Mouse (Mus musculus): ENCODE results near the gene Nfkbil1. TPM values are rescaled to one million over a fixed set of nuclear protein-coding genes. Genes with fewer than 3 reads are reported as not detected.

Nfkbil1 gene
- polyA plus RNA-seq, 1 experiment from 2014 or later, result 5.7 TPM

DNA sequence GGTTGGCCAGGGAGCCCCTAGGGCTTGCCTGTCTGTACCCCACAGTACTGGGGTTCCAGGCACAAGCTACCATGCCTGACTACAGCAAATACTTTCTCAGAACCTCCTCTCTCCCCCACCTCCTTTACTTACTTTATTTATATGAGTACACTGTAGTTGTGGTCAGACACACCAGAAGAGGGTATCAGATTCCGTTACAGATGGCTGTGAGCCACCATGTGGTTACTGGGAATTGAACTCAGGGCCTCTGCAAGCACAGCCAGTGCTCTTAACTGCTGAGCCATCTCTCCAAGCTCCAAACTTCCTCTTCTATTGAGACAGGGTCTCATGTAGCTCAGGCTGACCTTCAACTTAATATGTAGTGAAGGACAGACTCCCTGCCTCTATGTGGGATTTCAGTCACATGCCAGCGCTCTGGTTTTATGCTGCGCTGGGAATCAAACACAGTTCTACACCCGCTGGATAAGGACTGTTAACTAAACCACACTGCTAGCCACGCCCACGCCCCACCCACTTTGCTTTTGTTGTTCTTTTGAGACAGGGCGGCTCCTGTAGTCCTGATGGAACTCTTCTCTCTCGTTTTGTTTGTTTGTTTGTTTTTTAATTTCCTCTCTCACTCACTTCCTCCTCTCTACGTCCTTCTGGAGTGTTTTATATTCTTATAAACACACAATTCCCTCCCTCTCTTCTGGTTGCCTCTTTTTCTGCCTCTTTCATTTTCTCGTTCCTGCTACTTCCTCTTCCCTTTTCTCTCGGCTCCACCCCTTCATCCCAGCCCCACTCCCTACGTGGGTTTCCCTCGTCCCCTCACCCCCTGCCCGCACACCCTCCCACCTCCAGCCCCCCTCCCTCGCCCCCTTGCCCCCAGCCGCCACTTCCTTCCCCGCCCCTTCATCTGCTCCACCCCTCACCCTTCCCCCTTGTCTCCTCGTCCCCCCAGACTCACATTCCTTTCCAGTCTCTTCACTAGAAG, 49.7 kb downstream of the Nfkbil1 start:
- H3K4me3 ChIP-seq, result peak overlapping the region; percentile 63
- no peaks in the 10 kb centered on the region for H3K36me3 ChIP-seq
- peak overlapping the region; percentile 85 for H3K4me2 ChIP-seq
- peak overlapping the region; percentile 55 for H3K9ac ChIP-seq
- under 1% methylated on average over 18 of the region's 18 CpGs for WGBS (ENCODE audit: insufficient replicate concordance)
- no peaks in the 10 kb centered on the region for H3K27me3 ChIP-seq (replicated peaks)
- peak overlapping the region; percentile 70 for H3K27ac ChIP-seq
- peaks cover 33% of the 10 kb centered on the region for H3K4me1 ChIP-seq
- H3K9me3 ChIP-seq (replicated peaks), result no peaks in the 10 kb centered on the region
- peak; percentile 54 for ATAC-seq

DNA sequence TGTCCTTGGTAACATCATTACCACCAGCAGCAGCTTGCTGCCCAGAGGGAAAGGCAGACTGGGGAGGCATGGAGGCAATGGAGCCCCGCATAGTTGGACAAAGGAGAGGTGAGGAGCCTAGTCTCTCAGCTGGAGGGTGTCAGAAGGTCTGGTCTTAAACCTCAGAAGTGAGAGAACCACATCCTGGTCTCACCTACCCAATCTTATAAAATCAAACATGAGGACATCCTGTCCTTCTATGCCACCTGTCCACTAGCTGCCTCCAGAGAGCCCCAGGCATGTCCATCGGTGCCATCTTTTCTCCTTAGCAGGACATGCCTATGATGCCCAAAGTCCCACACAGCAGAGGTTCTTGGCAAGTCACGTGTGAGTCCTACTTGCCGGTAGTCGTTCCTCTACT, 55.5 kb downstream of the Nfkbil1 start:
- H3K27me3 ChIP-seq (replicated peaks), result no peaks in the 10 kb centered on the region
- no peak for ATAC-seq
- H3K9me3 ChIP-seq (replicated peaks), result no peaks in the 10 kb centered on the region
- H3K4me2 ChIP-seq, result no peak overlapping the region
- no peak overlapping the region for H3K27ac ChIP-seq
- 62% methylated on average over 5 of the region's 5 CpGs for WGBS (ENCODE audit: insufficient replicate concordance)
- H3K9ac ChIP-seq, result no peak overlapping the region
- no peaks in the 10 kb centered on the region for H3K36me3 ChIP-seq
- H3K4me1 ChIP-seq, result no peaks in the 10 kb centered on the region
- H3K4me3 ChIP-seq, result no peak overlapping the region

- Histone ChIP-seq H3K4me3 (no peak overlapping the region), H3K9ac (no peak overlapping the region), H3K4me2 (no peak overlapping the region), H3K9me3 (replicated peaks) (no peaks in the 10 kb centered on the region), H3K27me3 (replicated peaks) (no peaks in the 10 kb centered on the region), H3K4me1 (peaks cover 2% of the 10 kb centered on the region; the same call in 1 of the 2 replicates), H3K36me3 (no peaks in the 10 kb centered on the region), H3K27ac (no peak overlapping the region)
- peak; percentile 65; the same call in 1 of the 2 replicates for ATAC-seq
- WGBS (ENCODE audit: insufficient replicate concordance), result 7% methylated on average over 5 of the region's 5 CpGs
Observed at GRCm38 (mm10) chr17:35178528-35178927, 57.1 kb downstream of the Nfkbil1 start.

DNA sequence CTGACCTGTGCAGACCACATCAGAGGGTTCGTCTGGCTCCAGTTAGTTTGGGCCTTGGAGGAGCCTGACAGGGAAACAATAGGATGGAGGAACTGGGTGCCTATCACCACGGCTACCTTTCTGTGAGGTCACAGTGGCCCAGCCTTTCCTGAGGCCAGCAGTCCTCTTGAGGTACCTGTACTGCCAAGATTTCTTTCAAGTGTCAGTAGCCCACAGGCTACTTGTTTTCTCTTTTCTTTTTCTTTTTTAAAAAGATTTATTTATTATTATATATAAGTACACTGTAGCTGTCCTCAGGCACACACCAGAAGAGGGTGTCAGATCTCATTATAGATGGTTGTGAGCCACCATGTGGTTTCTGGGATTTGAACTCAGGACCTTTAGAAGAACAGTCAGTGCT, 59.6 kb downstream of the Nfkbil1 start, which contains the start of gene Aif1:
TSS of gene Aif1 (minus strand) at position 101 of the 400 bp plus-strand sequence.
- no peaks in the 10 kb centered on the region for H3K9me3 ChIP-seq (replicated peaks)
- H3K36me3 ChIP-seq, result no peaks in the 10 kb centered on the region
- WGBS (ENCODE audit: insufficient replicate concordance), result 56% methylated on average over 2 of the region's 2 CpGs
- H3K4me3 ChIP-seq, result no peak within 1 kb of the TSS
- ATAC-seq, result no peak
- H3K9ac ChIP-seq, result no peak within 1 kb of the TSS
- peaks cover 4% of the 10 kb centered on the region; the same call in 1 of the 2 replicates for H3K4me1 ChIP-seq
- no peaks in the 10 kb centered on the region for H3K27me3 ChIP-seq (replicated peaks)
- H3K27ac ChIP-seq, result no peak within 1 kb of the TSS
- H3K4me2 ChIP-seq, result no peak within 1 kb of the TSS

GRCm38 (mm10) chr17:35175382-35175781, 60.2 kb downstream of the Nfkbil1 start:
- Histone ChIP-seq H3K9me3 (replicated peaks) (no peaks in the 10 kb centered on the region), H3K9ac (no peak overlapping the region), H3K36me3 (no peaks in the 10 kb centered on the region), H3K4me3 (no peak overlapping the region), H3K4me1 (peaks cover 4% of the 10 kb centered on the region; the same call in 1 of the 2 replicates), H3K27ac (no peak overlapping the region), H3K4me2 (no peak overlapping the region), H3K27me3 (replicated peaks) (no peaks in the 10 kb centered on the region)
- WGBS (ENCODE audit: insufficient replicate concordance), result 67% methylated on average over 6 of the region's 6 CpGs
- ATAC-seq, result no peak

GRCm38 (mm10) chr17:35174201-35174977, 61.2 kb downstream of the Nfkbil1 start:
- 53% methylated on average over 8 of the region's 8 CpGs for WGBS (ENCODE audit: insufficient replicate concordance)
- no peak for ATAC-seq
- H3K27ac ChIP-seq, result no peak overlapping the region

GRCm38 (mm10) chr17:35173329-35173728, 62.3 kb downstream of the Nfkbil1 start:
- H3K27me3 ChIP-seq (replicated peaks), result no peaks in the 10 kb centered on the region
- no peak overlapping the region for H3K4me3 ChIP-seq
- ATAC-seq, result no peak
- no peaks in the 10 kb centered on the region for H3K36me3 ChIP-seq
- 52% methylated on average over 3 of the region's 3 CpGs for WGBS (ENCODE audit: insufficient replicate concordance)
- H3K27ac ChIP-seq, result no peak overlapping the region
- H3K9me3 ChIP-seq (replicated peaks), result no peaks in the 10 kb centered on the region
- peaks cover 4% of the 10 kb centered on the region; the same call in 1 of the 2 replicates for H3K4me1 ChIP-seq
- H3K9ac ChIP-seq, result no peak overlapping the region
- H3K4me2 ChIP-seq, result no peak overlapping the region

More at GRCm38 (mm10) chr17:35174201-35174977, 61.2 kb downstream of the Nfkbil1 start:
- Histone ChIP-seq H3K4me1 (peaks cover 4% of the 10 kb centered on the region; the same call in 1 of the 2 replicates), H3K9me3 (replicated peaks) (no peaks in the 10 kb centered on the region), H3K27me3 (replicated peaks) (no peaks in the 10 kb centered on the region), H3K4me3 (no peak overlapping the region), H3K36me3 (no peaks in the 10 kb centered on the region), H3K4me2 (no peak overlapping the region), H3K9ac (no peak overlapping the region)

DNA sequence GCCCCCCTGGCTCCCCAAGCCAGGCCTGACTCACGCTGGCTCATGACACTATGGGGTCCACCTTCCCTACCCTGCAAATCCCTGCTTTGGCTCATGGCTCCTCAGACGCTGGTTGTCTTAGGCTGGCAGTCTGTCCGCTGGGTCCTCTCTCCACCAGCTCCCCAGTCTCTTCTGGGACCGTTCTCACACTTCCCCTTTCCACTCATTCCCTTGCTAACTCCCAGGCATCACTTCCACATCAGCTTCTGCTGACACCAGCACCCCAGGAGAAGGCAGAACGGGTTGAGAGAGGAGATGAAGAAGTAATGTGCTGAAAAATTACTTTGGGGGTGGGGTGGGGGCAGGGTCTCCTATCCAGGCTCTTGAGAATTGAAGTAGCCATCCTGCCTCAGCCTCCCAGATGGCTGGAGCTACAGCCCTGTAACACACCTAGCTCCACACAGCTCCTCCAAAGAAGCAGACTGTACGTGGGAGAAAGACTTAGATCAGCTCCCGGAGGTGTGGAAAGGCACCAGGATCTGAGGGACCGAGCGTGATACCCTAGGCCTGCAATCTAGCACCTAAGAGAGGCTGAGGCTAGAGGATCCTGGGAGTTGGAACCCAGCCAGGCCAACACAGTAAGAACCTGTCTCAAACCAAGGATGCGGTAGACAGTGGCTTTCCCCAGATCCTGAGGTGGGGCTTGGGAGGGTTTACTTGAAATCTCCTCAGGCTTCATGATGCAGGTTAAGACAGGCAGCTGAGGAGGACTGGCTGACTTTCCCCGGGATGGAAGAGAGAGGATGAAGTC, 63.0 kb downstream of the Nfkbil1 start:
- H3K36me3 ChIP-seq, result no peaks in the 10 kb centered on the region
- WGBS (ENCODE audit: insufficient replicate concordance), result 52% methylated on average over 11 of the region's 11 CpGs

More for the DNA sequence above, 63.0 kb downstream of the Nfkbil1 start:
- Histone ChIP-seq H3K27me3 (replicated peaks) (no peaks in the 10 kb centered on the region), H3K4me3 (no peak overlapping the region), H3K4me1 (peaks cover 4% of the 10 kb centered on the region; the same call in 1 of the 2 replicates), H3K27ac (no peak overlapping the region), H3K9ac (no peak overlapping the region; the same call in 1 of the 2 replicates), H3K9me3 (replicated peaks) (no peaks in the 10 kb centered on the region), H3K4me2 (no peak overlapping the region)
- ATAC-seq, result no peak

Small RNA genes within 50 kb of the gene (microRNA-seq; reads per million reads assigned to microRNA genes)
- gene Mir6973a, result not detected
- gene Mir6974, result not detected
- gene Mir6975, result 2.1 reads per million
- not detected for gene Mir8094

Other genes starting within 250 kb of the Nfkbil1 start
- gene Vars, start 234.8 kb downstream of the Nfkbil1 start, polyA plus RNA-seq (2016; fragmentation: Nextera tagmentation; extraction: Ambion mirVana), result 208 and 211 TPM in 2 replicates
- 0.10 and 0.15 TPM in 2 replicates for gene Vwa7, start 219.2 kb downstream of the Nfkbil1 start, polyA plus RNA-seq (2016; fragmentation: Nextera tagmentation; extraction: Ambion mirVana)
- gene Sapcd1, start 207.8 kb downstream of the Nfkbil1 start, polyA plus RNA-seq (2016; fragmentation: Nextera tagmentation; extraction: Ambion mirVana), result 2.8 and 3.4 TPM in 2 replicates
- gene Msh5, start 189.0 kb downstream of the Nfkbil1 start, polyA plus RNA-seq (2016; fragmentation: Nextera tagmentation; extraction: Ambion mirVana), result 4.0 and 4.8 TPM in 2 replicates
- gene Clic1, start 185.8 kb downstream of the Nfkbil1 start, polyA plus RNA-seq (2016; fragmentation: Nextera tagmentation; extraction: Ambion mirVana), result 160 and 162 TPM in 2 replicates
- gene Ddah2, start 176.8 kb downstream of the Nfkbil1 start, polyA plus RNA-seq (2016; fragmentation: Nextera tagmentation; extraction: Ambion mirVana), result 49.0 and 49.1 TPM in 2 replicates
- 0.41 and 0.44 TPM in 2 replicates for gene Ly6g6c, start 170.4 kb downstream of the Nfkbil1 start, polyA plus RNA-seq (2016; fragmentation: Nextera tagmentation; extraction: Ambion mirVana)
- 7.3 and 8.7 TPM in 2 replicates for gene Mpig6b, start 169.6 kb downstream of the Nfkbil1 start, polyA plus RNA-seq (2016; fragmentation: Nextera tagmentation; extraction: Ambion mirVana)
- gene Ly6g6e, start 158.9 kb downstream of the Nfkbil1 start, polyA plus RNA-seq (2016; fragmentation: Nextera tagmentation; extraction: Ambion mirVana), result 0.23 TPM in 1 of 2 replicates, not detected in the other
- gene Ly6g6d, start 157.7 kb downstream of the Nfkbil1 start, polyA plus RNA-seq (2016; fragmentation: Nextera tagmentation; extraction: Ambion mirVana), result 0.36 and 0.53 TPM in 2 replicates
- gene Ly6g6f, start 150.2 kb downstream of the Nfkbil1 start, polyA plus RNA-seq (2016; fragmentation: Nextera tagmentation; extraction: Ambion mirVana), result 10.2 and 10.5 TPM in 2 replicates
- gene Abhd16a, start 146.5 kb downstream of the Nfkbil1 start, polyA plus RNA-seq (2016; fragmentation: Nextera tagmentation; extraction: Ambion mirVana), result 60.2 and 61.1 TPM in 2 replicates
- gene Ly6g5c, start 127.5 kb downstream of the Nfkbil1 start, polyA plus RNA-seq (2016; fragmentation: Nextera tagmentation; extraction: Ambion mirVana), result not detected in 2 replicates
- gene Ly6g5b, start 120.4 kb downstream of the Nfkbil1 start, polyA plus RNA-seq (2016; fragmentation: Nextera tagmentation; extraction: Ambion mirVana), result 0.55 and 0.81 TPM in 2 replicates
- 16.5 and 19.6 TPM in 2 replicates for gene Gpank1, start 114.3 kb downstream of the Nfkbil1 start, polyA plus RNA-seq (2016; fragmentation: Nextera tagmentation; extraction: Ambion mirVana)
- gene Csnk2b, start 113.7 kb downstream of the Nfkbil1 start, polyA plus RNA-seq (2016; fragmentation: Nextera tagmentation; extraction: Ambion mirVana), result 187 and 192 TPM in 2 replicates
- gene D17H6S53E, start 109.4 kb downstream of the Nfkbil1 start, polyA plus RNA-seq (2016; fragmentation: Nextera tagmentation; extraction: Ambion mirVana), result 3.7 and 4.3 TPM in 2 replicates
- 482 and 508 TPM in 2 replicates for gene Apom, start 103.7 kb downstream of the Nfkbil1 start, polyA plus RNA-seq (2016; fragmentation: Nextera tagmentation; extraction: Ambion mirVana)
- 29.1 and 35.5 TPM in 2 replicates for gene Bag6, start 100.6 kb downstream of the Nfkbil1 start, polyA plus RNA-seq (2016; fragmentation: Nextera tagmentation; extraction: Ambion mirVana)
- gene Prrc2a, start 70.9 kb downstream of the Nfkbil1 start, polyA plus RNA-seq (2016; fragmentation: Nextera tagmentation; extraction: Ambion mirVana), result 83.0 and 86.8 TPM in 2 replicates
- gene Aif1, start 59.7 kb downstream of the Nfkbil1 start, polyA plus RNA-seq (2016; fragmentation: Nextera tagmentation; extraction: Ambion mirVana), result 10.5 and 11.6 TPM in 2 replicates
- 20.8 and 23.7 TPM in 2 replicates for gene Lst1, start 47.4 kb downstream of the Nfkbil1 start, polyA plus RNA-seq (2016; fragmentation: Nextera tagmentation; extraction: Ambion mirVana)
- 1.2 and 1.3 TPM in 2 replicates for gene Ltb, start 41.4 kb downstream of the Nfkbil1 start, polyA plus RNA-seq (2016; fragmentation: Nextera tagmentation; extraction: Ambion mirVana)
- 0.33 and 0.36 TPM in 2 replicates for gene Tnf, start 33.8 kb downstream of the Nfkbil1 start, polyA plus RNA-seq (2016; fragmentation: Nextera tagmentation; extraction: Ambion mirVana)
- gene Lta, start 30.4 kb downstream of the Nfkbil1 start, polyA plus RNA-seq (2016; fragmentation: Nextera tagmentation; extraction: Ambion mirVana), result 0.12 TPM in 1 of 2 replicates, not detected in the other
- 0.42 TPM in 1 of 2 replicates, not detected in the other for gene Gm16181, start 15.0 kb downstream of the Nfkbil1 start, polyA plus RNA-seq (2016; fragmentation: Nextera tagmentation; extraction: Ambion mirVana)
- 1.3 and 1.8 TPM in 2 replicates for gene Atp6v1g2, start 2.1 kb downstream of the Nfkbil1 start, polyA plus RNA-seq (2016; fragmentation: Nextera tagmentation; extraction: Ambion mirVana)
- 258 and 267 TPM in 2 replicates for gene Ddx39b, start 6.0 kb upstream of the Nfkbil1 start, polyA plus RNA-seq (2016; fragmentation: Nextera tagmentation; extraction: Ambion mirVana)
- gene H2-D1, start 26.9 kb upstream of the Nfkbil1 start, polyA plus RNA-seq (2016; fragmentation: Nextera tagmentation; extraction: Ambion mirVana), result 66.8 and 72.5 TPM in 2 replicates
- 0.93 and 1.0 TPM in 2 replicates for gene H2-Q1, start 84.6 kb upstream of the Nfkbil1 start, polyA plus RNA-seq (2016; fragmentation: Nextera tagmentation; extraction: Ambion mirVana)
- gene H2-Q2, start 106.5 kb upstream of the Nfkbil1 start, polyA plus RNA-seq (2016; fragmentation: Nextera tagmentation; extraction: Ambion mirVana), result 0.72 and 0.85 TPM in 2 replicates
- 1.9 and 2.3 TPM in 2 replicates for gene H2-Q4, start 143.8 kb upstream of the Nfkbil1 start, polyA plus RNA-seq (2016; fragmentation: Nextera tagmentation; extraction: Ambion mirVana)
- 10.1 and 10.9 TPM in 2 replicates for gene H2-Q6, start 189.1 kb upstream of the Nfkbil1 start, polyA plus RNA-seq (2016; fragmentation: Nextera tagmentation; extraction: Ambion mirVana)
- 23.4 and 24.6 TPM in 2 replicates for gene H2-Q7, start 203.4 kb upstream of the Nfkbil1 start, polyA plus RNA-seq (2016; fragmentation: Nextera tagmentation; extraction: Ambion mirVana)
- 102 TPM in 2 replicates for gene H2-Q10, start 234.3 kb upstream of the Nfkbil1 start, polyA plus RNA-seq (2016; fragmentation: Nextera tagmentation; extraction: Ambion mirVana)

All from liver, embryonic 12.5 days (tissue).